Comparison of ENCODE assay signal across 18 mouse cellular contexts in genomic region chr13:95629751-95630150, GRCm38 (mm10).
"Had no signal": no experiment of that assay in that cellular context is flagged by ENCODE, and none has a peak within 500 bp of the region (broad histone marks: within the 10 kb centered on the region; RNA-seq: fewer than 3 reads in every experiment).

No protein-coding gene starts in this region.

- H3K4me3 ChIP-seq: midbrain, embryonic 10.5 days; midbrain, embryonic 12.5 days; myocyte; neural tube, embryonic 13.5 days; neural tube, embryonic 15.5 days had no signal

- H3K4me1 ChIP-seq: midbrain, embryonic 10.5 days; midbrain, embryonic 12.5 days; neural tube, embryonic 13.5 days; neural tube, embryonic 15.5 days had no signal

- H3K36me3 ChIP-seq: neural tube, embryonic 13.5 days had no signal

- H3K27ac ChIP-seq: midbrain, embryonic 10.5 days; midbrain, embryonic 12.5 days; neural tube, embryonic 13.5 days; neural tube, embryonic 15.5 days had no signal

- DNase-seq: lung, adult 18-20 months; lung, embryonic 14.5 days; lung, postnatal 10 days; lung, postnatal 4 days; midbrain, embryonic 14.5 days; retina, postnatal 1 day; right cerebral cortex, adult 18-20 months; right cerebral cortex, postnatal 25 days; right cerebral cortex, postnatal 4 days; spleen, adult 18-20 months; thymus, adult 18-20 months; thymus, postnatal 14 days; thymus, postnatal 36 days had no signal

- H3K9me3 ChIP-seq: midbrain, embryonic 10.5 days; midbrain, embryonic 12.5 days; neural tube, embryonic 13.5 days; neural tube, embryonic 15.5 days had no signal

- H3K9ac ChIP-seq: lung, embryonic 14.5 days; midbrain, embryonic 12.5 days; neural tube, embryonic 13.5 days; neural tube, embryonic 15.5 days had no signal
